Mouse (Mus musculus): ENCODE data around the gene Cd300ld4.
A peak's percentile ranks its signal among the peaks of the same experiment; 100 is the strongest.
"Not testable (repeated sequence)": the region's sequence is repeated elsewhere in the genome, so short reads cannot be mapped to it uniquely, and the experiment has no call there.

The Cd300ld4 gene

DNA sequence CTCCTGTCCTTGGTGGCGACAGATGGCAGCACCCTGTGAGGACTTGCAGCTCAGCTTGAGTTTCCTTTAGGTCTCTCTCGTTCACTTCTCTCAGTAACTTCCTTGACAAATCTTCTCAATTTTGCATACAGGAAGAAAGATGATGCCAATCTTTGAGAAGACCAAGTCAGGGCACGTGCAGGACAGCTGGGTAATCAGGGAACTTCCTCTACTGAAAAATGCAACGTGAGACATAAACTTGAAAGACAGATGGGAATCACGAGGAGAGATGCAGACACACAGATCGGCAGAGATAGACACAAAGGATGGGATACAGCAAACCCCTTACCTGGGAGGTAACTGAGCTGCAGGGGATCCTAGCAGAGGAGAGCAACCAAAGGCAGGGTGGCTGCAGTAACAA lies at the start of gene Cd300ld4:
Gene Cd300ld4 (minus strand): TSS at position 101 of the 400 bp plus-strand sequence.
- not testable (repeated sequence) for DNase-seq

DNA sequence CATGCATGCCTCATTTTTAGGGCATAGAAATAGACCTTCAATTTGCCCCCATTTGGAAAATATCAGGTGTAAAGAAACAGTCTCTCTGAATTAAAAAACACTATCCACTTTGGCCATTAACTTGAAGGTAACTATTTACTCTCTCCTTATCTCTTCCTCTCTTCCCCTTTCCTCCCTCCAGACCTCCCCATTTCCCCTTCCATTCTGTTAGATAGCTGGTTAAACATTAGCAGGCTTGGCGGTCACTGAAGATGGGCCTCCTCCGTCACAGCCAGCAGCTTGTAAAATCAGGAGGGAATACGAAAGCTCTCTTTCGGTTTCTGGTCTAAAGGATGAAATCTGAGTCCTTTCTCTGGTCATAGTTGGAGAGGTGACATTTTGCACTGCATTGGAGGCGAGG lies 49.0 kb upstream of the Cd300ld4 start:
- no peak for DNase-seq

DNA sequence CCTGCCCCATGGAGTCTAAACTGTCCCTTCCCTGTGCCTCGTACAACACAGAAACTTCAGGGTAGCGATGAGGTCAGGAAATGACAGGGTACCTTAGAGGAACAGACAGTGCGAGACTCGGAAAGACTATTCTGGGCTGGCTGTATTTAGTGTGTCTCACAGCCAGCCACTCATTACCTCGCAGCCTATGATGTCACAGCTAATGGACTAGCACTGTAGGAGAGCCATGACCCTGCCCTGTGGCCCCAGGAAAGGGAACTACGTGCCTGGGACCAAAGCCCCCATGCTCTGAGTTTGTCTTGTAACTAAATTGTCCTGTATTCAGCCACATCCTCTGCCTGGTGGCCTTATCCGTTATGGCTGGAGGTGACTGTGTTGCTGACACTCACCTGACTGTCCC lies 48.6 kb upstream of the Cd300ld4 start:
- DNase-seq, result no peak

DNA sequence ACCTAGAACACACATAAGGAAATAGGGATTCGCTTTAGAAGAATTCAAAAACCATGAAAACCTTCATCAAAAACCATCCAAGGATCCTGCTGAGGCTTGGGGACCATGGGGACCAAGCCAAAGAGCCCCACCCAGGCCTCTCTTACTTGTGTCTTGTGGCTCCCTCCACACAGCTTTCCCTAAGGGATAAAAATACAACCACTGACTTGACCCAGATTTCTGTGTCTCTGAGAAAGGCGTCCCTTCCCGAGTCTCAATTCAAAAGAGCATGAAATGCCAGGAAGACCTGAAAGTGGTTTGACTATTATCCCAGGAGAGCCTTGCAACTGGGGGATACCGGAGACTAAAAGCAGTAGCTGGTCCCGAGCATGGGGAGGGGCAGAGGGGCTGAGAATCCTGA lies 46.2 kb upstream of the Cd300ld4 start:
- no peak for DNase-seq

DNA sequence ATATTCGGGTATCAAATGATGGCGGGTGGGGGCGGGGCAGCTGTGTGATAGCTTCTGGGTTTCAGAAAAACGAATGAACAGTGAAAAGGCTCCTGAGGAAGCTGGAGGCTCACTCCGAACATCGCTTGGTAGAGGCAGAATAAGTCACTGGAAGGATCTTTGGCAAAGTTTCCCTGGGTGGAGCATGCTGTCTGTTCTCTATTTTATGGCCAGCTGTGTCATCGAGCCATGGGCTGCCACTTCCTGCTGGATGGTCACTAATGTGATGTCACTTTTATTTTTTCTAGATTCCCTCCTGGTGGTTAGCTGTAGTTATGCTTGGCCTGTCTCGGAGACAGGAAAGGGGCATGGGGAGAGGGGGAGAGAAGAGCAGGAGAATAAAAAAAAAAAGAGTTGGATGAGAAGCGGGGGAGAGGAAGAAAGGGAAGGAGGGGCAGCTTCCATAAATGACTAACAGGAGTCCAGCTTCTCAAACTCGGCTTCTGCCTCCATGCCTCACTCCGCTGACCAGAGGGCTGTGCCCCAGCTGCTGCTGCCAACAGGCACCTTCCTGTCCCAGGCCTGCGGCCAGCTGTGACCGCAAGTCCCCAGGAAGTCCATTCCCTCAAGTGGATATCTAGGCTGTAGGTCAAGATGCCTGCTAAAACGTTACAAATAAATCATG lies 45.0 kb upstream of the Cd300ld4 start:
- DNase-seq, result peak; percentile 55

GRCm38 (mm10) chr11:115071015-115071551 lies 44.3 kb upstream of the Cd300ld4 start:
- no peak for DNase-seq

GRCm38 (mm10) chr11:115066768-115067167 lies 40.0 kb upstream of the Cd300ld4 start:
- DNase-seq, result no peak

DNA sequence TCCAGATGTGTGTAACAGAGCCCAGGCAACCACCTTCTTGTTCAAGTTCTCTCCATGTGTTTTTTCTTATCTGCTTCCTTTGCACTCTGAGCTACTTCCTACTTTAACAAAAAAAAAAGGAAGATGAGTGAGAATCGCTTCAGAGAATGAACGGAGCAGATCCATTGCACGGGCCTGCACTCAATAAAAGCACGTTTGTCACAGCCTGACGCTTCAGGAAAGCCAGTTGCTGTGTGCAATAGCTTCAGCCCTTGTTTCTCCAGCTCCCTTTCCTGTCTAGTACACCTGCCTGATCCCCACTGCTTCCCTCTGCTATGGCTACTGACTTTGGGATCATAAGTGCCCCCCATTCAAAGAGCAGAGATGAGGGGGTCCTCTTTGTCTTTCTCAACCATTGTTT lies 35.3 kb upstream of the Cd300ld4 start, which contains the start of gene Cd300e:
Gene Cd300e (minus strand): TSS at position 101 of the 400 bp plus-strand sequence.
- DNase-seq, result no peak

- no peak for DNase-seq
Observed at GRCm38 (mm10) chr11:115059797-115060196, 33.0 kb upstream of the Cd300ld4 start.

- no peak for DNase-seq
Observed at GRCm38 (mm10) chr11:115058701-115059100, 31.9 kb upstream of the Cd300ld4 start.

DNA sequence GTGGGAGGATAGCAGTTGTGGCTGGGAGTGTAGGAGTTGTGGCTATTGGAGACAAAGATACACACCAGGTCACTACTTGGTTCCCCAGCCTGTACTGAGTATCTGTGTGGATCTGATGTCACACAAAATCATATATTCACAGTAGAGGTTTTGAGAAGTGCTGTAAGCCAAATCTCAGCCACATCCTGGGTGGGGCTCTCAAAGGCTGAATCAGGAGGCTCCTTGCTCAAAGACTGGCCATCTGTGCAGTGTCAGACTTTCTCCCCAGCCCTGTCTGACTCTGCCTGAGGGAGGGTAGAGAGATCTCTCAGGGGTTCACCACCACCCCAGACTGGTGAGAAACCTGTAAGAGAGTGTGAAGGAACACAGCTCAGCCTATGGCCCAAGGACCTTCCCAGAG lies 27.7 kb upstream of the Cd300ld4 start:
- DNase-seq, result no peak

DNA sequence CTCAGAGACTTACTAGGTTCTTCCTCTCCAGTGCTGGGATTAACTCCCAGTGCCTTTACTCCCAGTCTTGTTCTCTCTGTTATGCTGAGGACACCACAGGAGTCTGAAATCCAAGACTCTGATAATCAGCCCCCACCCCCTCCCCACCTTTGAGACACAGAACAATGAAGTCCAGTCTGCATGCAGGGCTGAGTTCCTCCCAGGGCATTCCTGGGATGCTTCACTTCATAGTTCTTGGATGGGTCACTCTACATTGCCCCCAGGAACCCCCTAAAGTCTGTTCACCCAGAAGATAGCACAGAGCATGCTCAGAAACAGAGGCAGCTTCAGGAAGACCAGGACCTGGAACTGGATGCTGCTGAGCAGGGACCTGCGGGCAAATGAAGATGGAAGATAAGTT lies 26.2 kb upstream of the Cd300ld4 start:
- no peak for DNase-seq

GRCm38 (mm10) chr11:115052206-115052605 lies 25.4 kb upstream of the Cd300ld4 start:
- peak; percentile 66 for DNase-seq

- DNase-seq, result no peak
Observed at GRCm38 (mm10) chr11:115049282-115049895, 22.6 kb upstream of the Cd300ld4 start.

DNA sequence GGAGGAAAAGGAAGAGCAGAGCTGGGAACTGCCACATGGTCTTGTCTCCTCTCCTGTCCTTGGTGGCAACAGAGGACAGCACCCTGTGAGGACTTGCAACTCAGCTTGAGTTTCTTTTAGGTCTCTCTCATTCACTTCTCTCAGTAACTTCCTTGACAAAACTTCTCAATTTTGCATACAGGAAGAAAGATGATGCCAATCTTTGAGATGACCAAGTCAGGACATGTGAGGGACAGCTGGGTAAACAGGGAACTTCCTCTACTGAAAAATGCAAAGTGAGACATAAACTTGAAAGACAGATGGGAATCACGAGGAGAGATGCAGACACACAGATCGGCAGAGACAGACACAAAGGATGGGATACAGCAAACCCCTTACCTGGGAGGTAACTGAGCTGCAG lies 21.4 kb upstream of the Cd300ld4 start, which contains the start of gene Cd300ld3:
Gene Cd300ld3 (minus strand): TSS at position 151 of the 400 bp plus-strand sequence.
- DNase-seq, result no peak

DNA sequence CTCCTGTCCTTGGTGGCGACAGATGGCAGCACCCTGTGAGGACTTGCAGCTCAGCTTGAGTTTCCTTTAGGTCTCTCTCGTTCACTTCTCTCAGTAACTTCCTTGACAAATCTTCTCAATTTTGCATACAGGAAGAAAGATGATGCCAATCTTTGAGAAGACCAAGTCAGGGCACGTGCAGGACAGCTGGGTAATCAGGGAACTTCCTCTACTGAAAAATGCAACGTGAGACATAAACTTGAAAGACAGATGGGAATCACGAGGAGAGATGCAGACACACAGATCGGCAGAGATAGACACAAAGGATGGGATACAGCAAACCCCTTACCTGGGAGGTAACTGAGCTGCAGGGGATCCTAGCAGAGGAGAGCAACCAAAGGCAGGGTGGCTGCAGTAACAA lies 10.9 kb upstream of the Cd300ld4 start, which contains the start of gene Cd300ld5:
Gene Cd300ld5 (minus strand): TSS at position 101 of the 400 bp plus-strand sequence.
- DNase-seq, result not testable (repeated sequence)

DNA sequence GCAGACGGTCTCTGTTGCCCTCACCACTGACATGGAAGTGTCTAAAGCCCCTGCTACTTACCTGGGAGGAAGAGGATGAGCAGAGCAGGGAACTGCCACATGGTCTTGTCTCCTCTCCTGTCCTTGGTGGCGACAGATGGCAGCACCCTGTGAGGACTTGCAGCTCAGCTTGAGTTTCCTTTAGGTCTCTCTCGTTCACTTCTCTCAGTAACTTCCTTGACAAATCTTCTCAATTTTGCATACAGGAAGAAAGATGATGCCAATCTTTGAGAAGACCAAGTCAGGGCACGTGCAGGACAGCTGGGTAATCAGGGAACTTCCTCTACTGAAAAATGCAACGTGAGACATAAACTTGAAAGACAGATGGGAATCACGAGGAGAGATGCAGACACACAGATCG lies 10.7 kb downstream of the Cd300ld4 start, which contains the start of gene Cd300ld2:
Gene Cd300ld2 (minus strand): TSS at position 101 of the 400 bp plus-strand sequence.
- not testable (repeated sequence) for DNase-seq

- DNase-seq, result no peak
Observed at GRCm38 (mm10) chr11:115004070-115004469, 22.7 kb downstream of the Cd300ld4 start.

GRCm38 (mm10) chr11:115001474-115002040 lies 25.3 kb downstream of the Cd300ld4 start, which contains the start of gene Cd300c2:
TSS of gene Cd300c2 (minus strand) at chr11:115001880.
- DNase-seq, result no peak

DNA sequence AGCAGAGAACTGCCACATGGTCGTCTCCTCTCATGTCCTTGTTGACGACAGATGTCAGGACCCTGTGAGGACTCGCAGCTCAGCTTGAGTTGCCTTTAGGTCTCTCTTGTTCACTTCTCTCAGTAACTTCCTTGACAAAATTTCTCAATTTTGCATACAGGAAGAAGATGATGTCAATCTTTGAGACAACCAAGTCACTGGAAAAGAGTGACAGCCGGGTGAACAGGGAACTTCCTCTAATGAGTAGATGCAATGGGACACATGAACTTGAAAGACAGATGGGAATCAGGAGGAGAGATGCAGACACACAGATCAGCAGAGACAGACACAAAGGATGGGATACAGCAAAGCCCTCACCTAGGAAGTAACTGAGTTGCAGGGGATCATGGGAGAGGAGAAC lies 37.0 kb downstream of the Cd300ld4 start, which contains the start of gene Cd300ld:
Gene Cd300ld (minus strand): TSS at position 130 of the 400 bp plus-strand sequence.
- DNase-seq, result no peak

DNA sequence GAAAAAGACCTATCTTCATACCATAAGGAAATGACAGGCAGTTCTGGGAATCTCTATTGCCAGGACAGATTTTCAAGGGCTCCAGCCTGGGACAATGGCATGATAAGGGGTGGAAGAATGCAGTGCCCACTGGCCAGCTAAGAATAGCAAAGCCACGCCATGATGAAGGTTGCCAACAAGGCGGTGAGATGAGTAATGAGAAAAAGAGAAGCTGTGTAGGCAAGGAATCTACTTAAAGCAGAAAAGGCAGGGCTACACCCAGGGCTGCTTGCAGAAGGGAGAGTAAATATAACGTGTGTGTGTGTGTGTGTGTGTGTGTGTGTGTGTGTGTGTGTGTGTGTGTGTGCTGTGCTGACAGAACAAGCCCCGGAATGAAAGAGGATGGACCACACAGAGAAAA lies 44.9 kb downstream of the Cd300ld4 start:
- no peak for DNase-seq

DNA sequence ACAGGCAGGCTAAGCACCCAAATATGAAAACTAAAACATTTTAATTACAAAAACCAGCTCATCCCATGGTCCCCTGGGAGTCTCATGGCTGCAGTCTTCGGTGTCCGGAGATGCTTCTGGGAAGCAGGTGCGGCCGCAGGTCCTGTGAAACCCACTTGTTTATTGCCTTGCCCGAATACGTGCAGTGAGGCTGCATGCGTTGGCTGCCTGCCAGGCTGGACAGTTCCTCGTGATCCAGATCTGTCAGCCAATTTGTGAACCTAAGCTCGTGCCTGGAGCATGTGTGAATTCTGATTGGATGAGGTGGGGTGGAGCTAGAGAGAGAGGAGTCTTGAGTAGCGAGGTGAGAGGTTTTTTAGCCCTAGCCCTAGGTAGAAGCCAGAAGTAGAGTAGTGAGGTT lies 54.1 kb downstream of the Cd300ld4 start:
- no peak for DNase-seq

All from kidney, postnatal 14 days (tissue).